Mouse (Mus musculus): ENCODE results near the gene Lrit3.
"Not testable (repeated sequence)": the region's sequence is repeated elsewhere in the genome, so short reads cannot be mapped to it uniquely, and the experiment has no call there.

The Lrit3 gene

DNA sequence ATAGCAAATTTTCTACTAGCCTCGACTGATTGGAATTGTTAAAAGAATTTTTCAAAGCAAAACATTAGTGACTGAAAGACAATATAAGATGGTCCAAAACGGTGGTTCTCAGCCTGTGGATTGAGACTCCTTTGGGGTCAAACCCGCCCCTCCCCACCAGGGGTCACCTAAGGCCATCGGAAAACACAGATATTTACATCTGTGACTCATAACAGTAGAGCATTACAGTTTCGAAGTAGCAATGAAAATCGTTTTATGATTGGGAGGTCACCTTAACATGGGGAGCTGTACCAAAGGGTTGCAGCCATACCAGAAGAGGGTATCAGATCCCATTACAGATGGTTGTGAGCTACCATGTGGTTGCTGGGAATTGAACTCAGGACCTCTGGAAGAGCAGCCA, 32.6 kb downstream of the Lrit3 start:
- DNase-seq (ENCODE audit: low spot score), result no peak

DNA sequence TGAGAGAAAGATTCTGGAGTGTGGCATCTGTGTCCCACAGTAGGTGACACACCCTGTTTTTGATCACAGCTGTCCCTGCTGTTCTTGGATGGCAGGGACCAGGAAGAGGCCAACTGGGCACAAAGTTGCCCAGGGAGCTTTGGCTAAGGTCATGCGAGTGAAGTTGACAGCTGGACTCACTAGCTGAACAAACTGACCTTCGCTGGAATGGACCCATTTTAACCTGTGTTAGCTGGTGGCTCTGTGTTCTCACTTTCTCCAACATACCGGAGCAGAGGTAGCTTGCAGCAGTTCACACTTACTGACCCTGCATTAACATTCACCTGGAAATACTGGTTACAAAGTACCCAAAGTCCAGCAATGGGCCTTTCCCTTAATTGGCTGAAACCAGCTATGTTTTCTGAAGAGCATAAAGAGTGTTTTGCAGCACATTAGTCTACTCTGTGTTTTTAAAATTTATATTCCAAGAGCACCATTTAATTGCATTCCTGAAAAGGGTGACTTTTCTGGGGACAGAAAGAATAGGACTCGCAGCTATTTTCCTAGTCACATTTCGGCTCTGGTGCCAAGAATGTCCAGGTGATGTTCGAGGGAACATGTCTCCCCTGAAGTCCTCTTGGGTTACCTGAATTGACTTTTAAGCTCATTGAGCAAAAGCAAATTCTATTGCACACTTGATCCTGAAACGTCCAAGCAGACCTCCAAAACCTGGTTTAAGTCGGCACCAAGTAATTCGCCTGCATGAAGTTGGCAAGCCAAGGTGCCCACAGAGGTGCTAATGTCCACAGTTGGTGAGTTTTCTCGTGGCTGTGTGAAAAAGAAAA, 36.6 kb downstream of the Lrit3 start:
- no peak for DNase-seq (ENCODE audit: low spot score)

DNA sequence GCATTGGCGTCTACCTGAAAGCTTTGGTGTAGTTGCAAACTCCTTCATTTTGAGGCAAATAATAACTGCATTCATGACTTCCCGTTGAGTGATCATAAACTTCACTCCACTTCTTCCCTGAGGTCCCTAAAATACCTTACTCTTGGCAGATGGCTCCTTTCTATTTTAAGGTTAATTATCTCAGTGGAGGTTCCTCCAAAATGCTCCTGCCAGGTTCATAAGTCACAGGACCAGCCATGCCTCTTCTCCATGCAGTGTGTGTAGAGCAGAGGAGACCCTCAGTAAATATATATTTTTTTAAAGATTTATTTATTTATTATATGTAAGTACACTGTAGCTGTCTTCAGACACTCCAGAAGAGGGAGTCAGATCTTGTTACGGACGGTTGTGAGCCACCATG, 37.7 kb downstream of the Lrit3 start:
- DNase-seq (ENCODE audit: low spot score), result no peak

DNA sequence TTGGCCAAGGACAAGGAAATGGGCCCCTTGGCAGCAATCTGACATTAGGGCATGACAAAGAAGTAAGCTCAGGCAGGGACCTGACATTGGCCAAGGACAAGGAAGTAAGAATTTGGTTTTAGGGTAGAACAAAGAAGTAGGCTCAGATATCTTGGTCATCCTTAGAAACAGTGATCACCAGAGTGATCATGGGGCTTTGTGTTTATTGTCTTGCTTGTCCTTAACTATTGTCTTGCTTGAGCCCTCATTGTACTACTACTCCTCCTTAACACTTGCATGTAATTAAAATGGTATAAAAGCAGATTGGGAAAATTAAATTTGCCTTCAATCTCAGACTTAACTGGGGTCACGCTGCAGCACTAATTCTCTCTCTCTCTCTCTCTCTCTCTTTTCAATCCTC, 46.2 kb downstream of the Lrit3 start:
- DNase-seq (ENCODE audit: low spot score), result not testable (repeated sequence)

DNA sequence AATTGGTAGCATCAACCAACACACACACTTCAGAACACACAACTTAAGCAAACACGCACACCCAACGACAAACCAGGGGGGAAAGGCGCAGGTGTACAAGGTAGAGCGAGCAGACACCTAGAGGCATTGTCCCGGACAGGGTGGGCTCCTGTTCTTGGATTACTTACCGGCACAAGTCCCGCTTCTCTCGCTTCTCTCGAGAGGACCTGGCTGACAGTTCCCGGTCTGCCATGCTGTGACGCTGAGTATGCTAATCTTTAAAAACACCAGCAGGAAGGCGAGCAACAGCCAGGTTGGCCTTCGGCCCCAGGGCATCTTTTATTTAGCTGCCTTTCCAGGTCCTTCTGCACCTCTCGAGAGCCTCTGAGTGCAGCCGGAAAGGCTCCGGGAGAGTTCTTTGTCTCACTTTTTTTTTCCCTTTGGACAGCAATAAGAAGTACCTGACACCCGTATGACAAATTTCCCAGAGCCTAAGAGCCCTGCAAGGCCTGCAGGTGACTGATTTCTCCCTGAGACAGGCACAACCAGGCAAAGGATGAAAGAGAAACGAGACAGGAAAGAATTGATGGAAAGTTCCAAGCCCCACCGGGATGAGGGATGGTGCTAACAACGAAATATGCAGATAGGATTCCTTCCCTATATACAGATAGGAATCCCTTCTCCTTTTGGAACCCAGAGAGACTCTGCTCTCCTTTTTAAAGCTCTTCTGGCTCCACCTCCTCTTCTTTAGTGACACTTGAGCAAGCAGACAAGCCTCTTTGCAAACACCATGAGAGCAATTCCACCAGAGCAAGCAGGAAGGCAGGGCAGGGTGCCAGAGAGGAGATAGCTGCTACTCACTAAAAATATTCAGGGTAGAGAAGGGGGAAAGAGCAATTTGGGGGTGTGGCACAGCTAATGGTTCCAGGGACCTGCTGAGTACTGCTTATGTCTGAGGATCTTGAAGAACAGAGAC, 48.9 kb downstream of the Lrit3 start, which contains the start of gene Egf:
TSS of gene Egf (minus strand) at position 667 of the 955 bp plus-strand sequence.
- no peak for DNase-seq (ENCODE audit: low spot score)

DNA sequence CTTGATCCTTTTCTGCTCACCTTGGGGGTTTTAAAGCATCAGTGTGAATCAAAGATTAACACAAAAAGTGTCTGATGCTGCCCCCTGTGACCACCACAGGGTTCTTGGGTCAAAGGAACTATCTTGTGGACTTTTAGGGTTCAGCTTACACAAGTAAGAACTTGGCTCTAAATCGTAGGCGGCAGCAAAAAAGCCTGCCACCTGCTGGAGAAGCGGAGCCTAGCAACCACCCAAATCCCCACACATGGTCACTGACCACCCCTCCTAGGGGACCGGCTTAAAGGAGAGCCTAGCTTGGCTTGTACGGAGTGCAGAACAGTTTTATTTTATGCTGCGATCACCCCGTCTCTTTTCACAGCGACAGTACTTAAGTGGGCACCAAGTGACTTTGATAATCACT, 59.0 kb downstream of the Lrit3 start:
- DNase-seq (ENCODE audit: low spot score), result no peak

DNA sequence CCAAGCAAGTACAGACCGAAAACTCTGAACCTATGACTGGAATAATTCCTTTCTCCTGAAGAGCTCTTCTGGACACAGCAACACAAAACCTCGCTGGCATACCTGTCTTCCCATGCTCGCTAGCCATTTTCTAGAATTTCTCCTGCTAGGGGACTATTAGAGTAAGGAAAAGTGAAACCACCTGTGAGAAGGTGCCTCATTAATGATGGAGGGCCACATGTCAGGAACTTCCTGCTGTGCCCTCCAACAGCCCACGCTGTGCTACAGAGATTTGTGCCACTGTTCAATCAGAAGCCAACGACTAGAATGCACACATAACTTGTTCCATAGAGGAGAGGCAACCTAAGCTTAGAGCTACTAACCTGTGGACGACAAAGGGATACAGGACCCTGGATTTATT, 61.0 kb downstream of the Lrit3 start:
- DNase-seq (ENCODE audit: low spot score), result no peak

DNA sequence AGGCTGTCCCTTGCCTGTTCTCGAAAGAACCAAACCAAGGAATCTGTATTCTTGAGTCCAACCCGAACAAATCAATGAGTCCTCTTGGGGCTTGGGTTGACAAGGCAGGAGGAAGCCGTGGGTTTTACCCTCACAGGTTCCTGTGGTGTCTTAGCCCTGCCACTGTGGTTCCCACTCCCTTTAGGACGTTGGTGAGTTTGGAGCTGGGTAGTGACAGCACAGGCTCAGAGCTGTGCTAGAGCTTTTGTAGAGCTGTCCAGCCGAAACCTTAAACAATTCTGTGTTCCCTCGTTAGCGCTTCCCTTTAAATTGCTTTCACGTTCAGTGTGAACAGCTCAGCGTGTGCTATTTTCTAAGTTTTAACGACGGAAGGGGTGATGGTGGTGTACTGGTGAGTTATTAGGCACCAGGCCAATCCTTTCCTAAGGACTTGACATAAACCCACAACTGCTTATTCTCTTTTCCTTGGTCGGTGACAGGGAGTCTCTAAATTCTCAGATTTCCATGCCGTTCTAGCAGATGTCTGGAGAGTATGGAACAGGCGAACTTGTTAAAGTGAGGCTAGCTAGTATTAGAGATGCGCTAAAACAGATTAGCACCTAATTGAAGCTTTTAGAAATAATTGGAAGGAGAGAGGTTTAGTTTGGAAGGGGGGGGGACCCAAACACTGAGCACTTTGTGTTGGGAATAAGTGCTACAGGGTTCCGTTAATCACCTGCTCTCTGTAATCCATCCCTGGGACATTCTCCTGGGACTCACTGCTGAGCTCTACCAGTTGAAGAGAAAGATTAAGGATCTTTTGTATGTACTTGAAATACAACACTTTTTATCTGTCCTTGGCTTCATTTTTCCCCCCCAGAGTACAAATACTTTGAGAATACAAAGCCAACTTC, 65.3 kb downstream of the Lrit3 start:
- DNase-seq (ENCODE audit: low spot score), result no peak

Data from left cerebral cortex, adult 11 months (tissue).